Mouse (Mus musculus) liver, postnatal 0 days (tissue): ENCODE results near the gene Snx22. TPM values are rescaled to one million over a fixed set of nuclear protein-coding genes. Genes with fewer than 3 reads are reported as not detected.

Experiments used
- ATAC-seq: fragments of 200-750 bp; cut with Nextera tagmentation; 2 replicates; pipeline ENCODE4 v1.8.0; 2017; ENCODE audit warnings: mild to moderate bottlenecking, moderate library complexity
- DNase-seq: peaks from one replicate; pipeline ENCODE4 v3.0.0-alpha.2; 2016
- H3K27ac ChIP-seq: fragments of 300-500 bp; sonication (generic); 2 replicates; pipeline ENCODE4 v1.5.1; 2014; ENCODE audit warnings: antibody characterized with exemption, moderate library complexity, mild to moderate bottlenecking, low read depth
- H3K27me3 ChIP-seq: fragments of 300-500 bp; sonication (generic); 2 replicates; pipeline ENCODE4 v1.6.1; 2014; ENCODE audit warnings: low read length, control low read depth, mixed read lengths; ENCODE audit not compliant: insufficient read depth
- H3K36me3 ChIP-seq: fragments of 300-500 bp; sonication (generic); replicated peaks from 2 replicates; pipeline ENCODE4 v1.6.1; 2014; ENCODE audit warnings: mild to moderate bottlenecking, control low read depth, low read length, moderate library complexity, mixed read lengths; ENCODE audit not compliant: insufficient read depth
- H3K4me1 ChIP-seq: fragments of 300-500 bp; sonication (generic); 2 replicates; pipeline ENCODE4 v1.6.1; 2014; ENCODE audit warnings: antibody characterized with exemption, mild to moderate bottlenecking, control low read depth; ENCODE audit not compliant: insufficient read depth
- H3K4me2 ChIP-seq: fragments of 300-500 bp; sonication (generic); 2 replicates; pipeline ENCODE4 v1.6.1; 2014; ENCODE audit warnings: low read depth, mild to moderate bottlenecking, low read length, moderate library complexity, mixed read lengths
- H3K4me3 ChIP-seq: fragments of 300-500 bp; sonication (generic); 2 replicates; pipeline ENCODE4 v1.5.1; 2014; ENCODE audit warnings: low read depth, low read length
- H3K9ac ChIP-seq: fragments of 300-500 bp; sonication (generic); replicated peaks from 2 replicates; pipeline ENCODE4 v1.6.1; 2014; ENCODE audit warnings: mild to moderate bottlenecking, moderate library complexity
- H3K9me3 ChIP-seq: fragments of 300-500 bp; sonication (generic); 2 replicates; pipeline ENCODE4 v1.6.1; 2016; ENCODE audit warnings: mild to moderate bottlenecking, control low read depth, low read length, mixed read lengths
- CTCF ChIP-seq: sonication (generic); IDR thresholded peaks from 2 replicates; pipeline ENCODE4 v1.5.1; 2016; ENCODE audit warnings: antibody characterized with exemption, low read depth
- EP300 ChIP-seq: IDR thresholded peaks from 2 replicates; pipeline ENCODE4 v1.6.1; 2016; ENCODE audit warnings: antibody characterized with exemption, low read depth, mild to moderate bottlenecking
- WGBS: fragments of 180-500 bp; shearing (Covaris S2); extraction: QIAGEN DNeasy Blood & Tissue Kit; methylation state at CpG from one replicate; pipeline ENCODE4 v1.1.7; 2014; ENCODE audit not compliant: insufficient replicate concordance; 5-methylcytosine and 5-hydroxymethylcytosine counted together
- polyA plus RNA-seq: library from polyadenylated mRNA; unstranded; fragments of >200 nt; fragmentation: Nextera tagmentation; extraction: Ambion mirVana; gene quantifications from 2 replicates; pipeline ENCODE4 v1.2.1, GENCODE M21; 2015

Gene Snx22
- polyA plus RNA-seq, 1 experiment from 2014 or later, result 13.4 TPM

DNA sequence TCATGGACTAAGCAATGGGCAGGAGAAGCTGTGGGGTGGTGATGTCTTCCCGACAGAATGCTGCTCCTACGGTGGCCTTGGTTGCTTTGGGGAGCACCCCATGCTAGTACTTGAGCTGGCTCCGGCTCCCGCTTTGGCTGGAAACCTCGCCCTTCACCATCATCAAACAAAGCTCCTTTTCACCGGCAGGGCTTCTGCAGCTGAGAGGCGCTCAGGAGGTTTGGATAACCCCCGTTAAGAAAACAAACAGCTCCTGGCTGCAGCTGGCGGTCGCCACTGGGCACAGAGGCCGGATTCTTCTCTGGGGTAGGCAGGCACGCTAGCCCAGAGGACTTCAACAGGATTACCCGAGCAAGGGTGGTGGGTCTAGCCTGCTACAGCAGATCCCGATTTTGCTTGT is 9.0 kb upstream of the Snx22 start:
- Histone ChIP-seq H3K9ac (no peak overlapping the region), H3K36me3 (no peaks in the 10 kb centered on the region), H3K4me1 (peaks cover 2% of the 10 kb centered on the region; the same call in 1 of the 2 replicates), H3K27ac (no peak overlapping the region), H3K27me3 (no peaks in the 10 kb centered on the region), H3K4me2 (no peak overlapping the region), H3K4me3 (no peak overlapping the region), H3K9me3 (no peaks in the 10 kb centered on the region)
- 26% methylated on average over 14 of the region's 14 CpGs for WGBS
- no peak for TF ChIP-seq CTCF
- no peak for TF ChIP-seq EP300
- ATAC-seq (no peak), DNase-seq (no peak)

GRCm38 (mm10) chr9:66078072-66078471 is 8.6 kb upstream of the Snx22 start:
- H3K9me3 ChIP-seq, result no peaks in the 10 kb centered on the region
- H3K27me3 ChIP-seq, result no peaks in the 10 kb centered on the region
- WGBS, result 69% methylated on average over 3 of the region's 3 CpGs
- no peaks in the 10 kb centered on the region for H3K36me3 ChIP-seq
- H3K4me2 ChIP-seq, result no peak overlapping the region
- no peak overlapping the region for H3K9ac ChIP-seq
- no peak overlapping the region for H3K4me3 ChIP-seq
- peaks cover 2% of the 10 kb centered on the region; the same call in 1 of the 2 replicates for H3K4me1 ChIP-seq
- no peak for ATAC-seq
- H3K27ac ChIP-seq, result no peak overlapping the region
- no peak for DNase-seq
- no peak for TF ChIP-seq EP300
- TF ChIP-seq CTCF, result no peak

- WGBS, result 71% methylated on average over 7 of the region's 7 CpGs
- Histone ChIP-seq H3K36me3 (peaks cover under 1% of the 10 kb centered on the region; the same call in 1 of the 2 replicates), H3K27me3 (peaks cover 12% of the 10 kb centered on the region), H3K9ac (no peak overlapping the region), H3K27ac (no peak overlapping the region), H3K4me3 (no peak overlapping the region), H3K4me2 (no peak overlapping the region), H3K9me3 (no peaks in the 10 kb centered on the region), H3K4me1 (peaks cover 19% of the 10 kb centered on the region)
- no peak for DNase-seq
- TF ChIP-seq EP300, result no peak
- TF ChIP-seq CTCF, result no peak
- no peak for ATAC-seq
These were observed 3.2 kb upstream of the Snx22 start for GRCm38 (mm10) chr9:66072754-66073153.

GRCm38 (mm10) chr9:66070151-66070550 is 632 bp upstream of the Snx22 start:
- H3K27ac ChIP-seq, result peak overlapping the region; percentile 77
- DNase-seq (no peak), ATAC-seq (peak; percentile 21)
- peak overlapping the region; percentile 90 for H3K4me2 ChIP-seq
- peaks cover 26% of the 10 kb centered on the region for H3K36me3 ChIP-seq
- TF ChIP-seq EP300, result no peak
- no peak for TF ChIP-seq CTCF
- no peak overlapping the region for H3K9ac ChIP-seq
- no peak overlapping the region for H3K4me3 ChIP-seq
- WGBS, result 72% methylated on average over 5 of the region's 5 CpGs
- no peaks in the 10 kb centered on the region for H3K9me3 ChIP-seq
- H3K4me1 ChIP-seq, result peaks cover 17% of the 10 kb centered on the region
- H3K27me3 ChIP-seq, result peaks cover 12% of the 10 kb centered on the region

DNA sequence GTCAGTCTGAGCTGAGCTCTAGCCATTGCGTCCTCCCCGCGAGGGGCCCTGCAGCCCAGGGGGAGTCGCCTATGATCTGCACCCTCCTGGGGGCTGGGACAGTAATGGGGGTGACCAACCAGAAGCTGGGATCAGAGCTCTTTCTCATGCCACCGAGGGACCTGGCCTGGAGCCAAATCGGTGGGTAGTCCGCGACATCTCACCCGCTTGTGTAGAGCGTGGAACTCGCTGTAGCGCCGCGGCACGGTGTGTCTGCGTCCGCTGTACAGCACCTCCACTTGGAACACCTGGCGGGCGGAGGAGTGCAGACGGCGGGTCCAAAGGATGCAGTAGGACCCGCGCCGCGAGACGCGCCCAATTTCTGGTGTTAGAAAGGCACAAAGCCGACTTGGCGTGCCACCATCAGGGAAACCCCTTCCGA is 538 bp downstream of the Snx22 start:
- H3K9me3 ChIP-seq, result no peaks in the 10 kb centered on the region
- peaks cover 17% of the 10 kb centered on the region for H3K4me1 ChIP-seq
- 2% methylated on average over 30 of the region's 30 CpGs for WGBS
- H3K27me3 ChIP-seq, result peaks cover 12% of the 10 kb centered on the region
- peak; percentile 72 for DNase-seq
- H3K36me3 ChIP-seq, result peaks cover 35% of the 10 kb centered on the region
- H3K27ac ChIP-seq, result peak overlapping the region; percentile 50
- peak; percentile 44 for ATAC-seq
- H3K9ac ChIP-seq, result peak overlapping the region; percentile 81
- peak overlapping the region; percentile 80 for H3K4me3 ChIP-seq
- TF ChIP-seq CTCF (peak; percentile 19; the same call in 1 of the 2 replicates), EP300 (no peak)
- peak overlapping the region; percentile 90 for H3K4me2 ChIP-seq

- Histone ChIP-seq H3K4me3 (peak overlapping the region; percentile 80), H3K36me3 (peaks cover 42% of the 10 kb centered on the region), H3K9me3 (no peaks in the 10 kb centered on the region), H3K4me1 (peaks cover 17% of the 10 kb centered on the region), H3K9ac (peak overlapping the region; percentile 81; the same call in 1 of the 2 replicates), H3K27me3 (peaks cover 12% of the 10 kb centered on the region), H3K27ac (no peak overlapping the region), H3K4me2 (peak overlapping the region; percentile 90)
- DNase-seq (no peak), ATAC-seq (no peak)
- WGBS, result 71% methylated on average over 4 of the region's 4 CpGs
- TF ChIP-seq EP300 (no peak), CTCF (no peak)
These were observed 1.5 kb downstream of the Snx22 start for GRCm38 (mm10) chr9:66068056-66068455.

GRCm38 (mm10) chr9:66067542-66067941 is 2.0 kb downstream of the Snx22 start:
- Histone ChIP-seq H3K9ac (peak overlapping the region; percentile 81; the same call in 1 of the 2 replicates), H3K4me3 (peak overlapping the region; percentile 80), H3K36me3 (peaks cover 47% of the 10 kb centered on the region), H3K9me3 (no peaks in the 10 kb centered on the region), H3K27me3 (peaks cover 12% of the 10 kb centered on the region), H3K4me2 (peak overlapping the region; percentile 90), H3K27ac (no peak overlapping the region), H3K4me1 (peaks cover 17% of the 10 kb centered on the region)
- WGBS, result 44% methylated on average over 5 of the region's 5 CpGs
- DNase-seq (peak; percentile 74), ATAC-seq (no peak)
- no peak for TF ChIP-seq EP300
- TF ChIP-seq CTCF, result peak; percentile 91
